Mouse (Mus musculus): Measurements from ENCODE around the gene Map2k3. TPM values are rescaled to one million over a fixed set of nuclear protein-coding genes. Genes with fewer than 3 reads are reported as not detected.

Map2k3 gene
- total and polyA plus RNA-seq, 3 experiments: 13.7 to 92.5 (median 35.5) TPM

DNA sequence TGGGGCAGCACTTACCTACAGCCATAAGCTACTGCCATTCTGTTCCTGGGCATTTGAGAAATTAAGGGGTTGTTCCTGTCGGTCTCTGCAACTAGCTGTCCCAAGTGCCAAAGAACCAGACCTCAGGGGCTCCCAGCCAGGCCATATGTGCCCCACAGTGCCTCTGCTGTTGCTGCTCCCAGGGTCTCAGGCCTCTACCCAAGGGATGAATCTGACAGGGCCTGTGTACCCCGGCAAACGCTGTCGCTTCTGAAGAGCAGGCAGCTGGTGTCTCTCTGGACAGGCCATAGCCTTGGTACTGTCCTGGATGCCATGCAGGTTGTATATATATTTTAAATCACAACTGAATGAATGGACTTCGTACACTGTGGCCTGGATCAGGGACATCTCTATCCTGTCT lies 20.1 kb downstream of the Map2k3 start:
- Histone ChIP-seq H3K9me3 (replicated peaks; ENCODE audit: low read length) (no peaks in the 10 kb centered on the region), H3K27me3 (replicated peaks) (no peaks in the 10 kb centered on the region), H3K79me2 (replicated peaks; ENCODE audit: control insufficient read depth, extremely low read depth, insufficient read depth, poor library complexity, severe bottlenecking) (no peaks in the 10 kb centered on the region), H3K4me3 (replicated peaks in 1 of 3; ENCODE audit: low read depth in 2 of 3, low read length in 2 of 3, poor library complexity in 1 of 3) (no peak overlapping the region), H3K4me2 (ENCODE audit: insufficient read depth, low read depth, poor library complexity, severe bottlenecking) (no peak overlapping the region), H3K36me3 (replicated peaks in 1 of 2; ENCODE audit: control insufficient read depth in 1 of 2, insufficient read depth in 1 of 2, low read length in 1 of 2) (peaks cover 56 to 84% of the 10 kb centered on the region in 2 experiments), H3K27ac (ENCODE audit: insufficient read depth, low read depth) (no peak overlapping the region), H3K9ac (ENCODE audit: insufficient read depth, low read depth) (no peak overlapping the region), H3K4me1 (ENCODE audit: control insufficient read depth in 1 of 2, insufficient read depth in 2 of 2) (peaks cover 0 to 3% of the 10 kb centered on the region in 2 experiments; a peak in 1 of 4 replicates)
- no peak for DNase-seq (ENCODE audit: extremely low read depth)
- in situ Hi-C loops (cut with MboI; ENCODE audit: low pct_ligation_motif_present, low pct_unique_long_range_greater_than_20kb, low sequenced_read_pairs): no loop called here
- no peak for TF ChIP-seq SMC3 (IDR thresholded peaks at IDR 0.05; ENCODE audit: low read depth, low read length)
- TF ChIP-seq GABPA (IDR thresholded peaks at IDR 0.05; ENCODE audit: insufficient replicate concordance, low read depth, low read length): no peak
- no peak for TF ChIP-seq MAZ (IDR thresholded peaks at IDR 0.05; ENCODE audit: low read depth, low read length)
- TF ChIP-seq SIN3A (IDR thresholded peaks at IDR 0.05; ENCODE audit: low read length): no peak
- no peak for TF ChIP-seq UBTF (IDR thresholded peaks at IDR 0.05; ENCODE audit: low read depth, low read length)
- TF ChIP-seq ZNF384 (IDR thresholded peaks at IDR 0.05; ENCODE audit: low read depth, low read length): no peak
- TF ChIP-seq MEF2A (IDR thresholded peaks at IDR 0.05; ENCODE audit: borderline replicate concordance, low read depth, low read length): no peak
- TF ChIP-seq E2F4 (IDR thresholded peaks at IDR 0.05; ENCODE audit: insufficient replicate concordance, low read depth, low read length): no peak
- no peak for TF ChIP-seq JUND (conservative IDR thresholded peaks at IDR 0.05; ENCODE audit: low read depth, low read length)
- TF ChIP-seq USF1 (IDR thresholded peaks at IDR 0.05; ENCODE audit: low read depth, low read length): no peak
- TF ChIP-seq ELF1 (IDR thresholded peaks at IDR 0.05; ENCODE audit: low read depth, low read length): no peak
- no peak for TF ChIP-seq BHLHE40 (IDR thresholded peaks at IDR 0.05; ENCODE audit: low read depth, low read length)
- TF ChIP-seq MYC (IDR thresholded peaks at IDR 0.05; ENCODE audit: low read depth, low read length): no peak
- TF ChIP-seq POLR2A (IDR thresholded peaks at IDR 0.05; ENCODE audit: low read depth, low read length): no peak
- no peak for TF ChIP-seq MXI1 (IDR thresholded peaks at IDR 0.05; ENCODE audit: low read depth, low read length)
- TF ChIP-seq IRF4 (IDR thresholded peaks at IDR 0.05; ENCODE audit: low read depth, low read length): no peak
- TF ChIP-seq KAT2A (IDR thresholded peaks at IDR 0.05; ENCODE audit: insufficient replicate concordance, low read length): no peak
- TF ChIP-seq ZC3H11A (IDR thresholded peaks at IDR 0.05; ENCODE audit: low read depth, low read length): no peak
- TF ChIP-seq PAX5 (IDR thresholded peaks at IDR 0.05; ENCODE audit: low read length): no peak
- TF ChIP-seq JUN (IDR thresholded peaks at IDR 0.05; ENCODE audit: insufficient read depth, low read depth, low read length): no peak
- dilution Hi-C loops (cut with MboI; ENCODE audit: extremely low pct_ligation_motif_present, extremely low pct_unique_long_range_greater_than_20kb, low sequenced_read_pairs): no loop called here

DNA sequence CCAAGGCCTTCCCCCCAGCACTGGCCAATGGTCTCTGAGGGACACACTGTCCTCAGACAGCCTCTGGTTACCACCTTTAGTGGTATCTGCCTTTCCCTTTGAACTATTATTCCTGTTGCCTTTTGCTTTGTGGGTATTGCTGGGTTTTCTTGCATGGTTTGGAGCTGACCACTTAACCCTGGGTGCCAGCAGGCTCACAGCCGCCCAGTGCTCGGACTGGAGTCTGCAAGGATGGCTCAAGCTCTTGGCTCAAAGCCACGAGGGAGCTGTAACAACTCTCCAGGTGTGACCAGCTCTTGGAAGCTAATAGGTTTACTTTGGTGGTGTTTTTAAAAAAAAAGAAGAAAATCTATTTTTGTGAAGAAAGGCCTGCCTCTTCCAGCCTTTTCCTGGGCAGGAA lies 20.5 kb downstream of the Map2k3 start:
- no peaks in the 10 kb centered on the region for H3K9me3 ChIP-seq (replicated peaks; ENCODE audit: low read length)
- no peak overlapping the region for H3K27ac ChIP-seq (ENCODE audit: insufficient read depth, low read depth)
- DNase-seq (ENCODE audit: extremely low read depth): no peak
- no peak overlapping the region for H3K4me3 ChIP-seq (replicated peaks in 1 of 3; ENCODE audit: low read depth in 2 of 3, low read length in 2 of 3, poor library complexity in 1 of 3)
- dilution Hi-C loops (cut with MboI; ENCODE audit: extremely low pct_ligation_motif_present, extremely low pct_unique_long_range_greater_than_20kb, low sequenced_read_pairs): no loop called here
- in situ Hi-C loops (cut with MboI; ENCODE audit: low pct_ligation_motif_present, low pct_unique_long_range_greater_than_20kb, low sequenced_read_pairs): no loop called here
- peaks cover 0 to 4% of the 10 kb centered on the region in 2 experiments; a peak in 1 of 4 replicates for H3K4me1 ChIP-seq (ENCODE audit: control insufficient read depth in 1 of 2, insufficient read depth in 2 of 2)
- H3K27me3 ChIP-seq (replicated peaks): no peaks in the 10 kb centered on the region
- no peaks in the 10 kb centered on the region for H3K79me2 ChIP-seq (replicated peaks; ENCODE audit: control insufficient read depth, extremely low read depth, insufficient read depth, poor library complexity, severe bottlenecking)
- H3K36me3 ChIP-seq (replicated peaks in 1 of 2; ENCODE audit: control insufficient read depth in 1 of 2, insufficient read depth in 1 of 2, low read length in 1 of 2): peaks cover 52 to 80% of the 10 kb centered on the region in 2 experiments
- no peak overlapping the region for H3K4me2 ChIP-seq (ENCODE audit: insufficient read depth, low read depth, poor library complexity, severe bottlenecking)
- TF ChIP-seq RCOR1 (conservative IDR thresholded peaks at IDR 0.05; ENCODE audit: low read depth, low read length): no peak
- TF ChIP-seq E2F4 (IDR thresholded peaks at IDR 0.05; ENCODE audit: insufficient replicate concordance, low read depth, low read length): no peak
- TF ChIP-seq MAZ (IDR thresholded peaks at IDR 0.05; ENCODE audit: low read depth, low read length): no peak
- no peak for TF ChIP-seq MAX (IDR thresholded peaks at IDR 0.05; ENCODE audit: low read length)
- no peak for TF ChIP-seq IRF4 (IDR thresholded peaks at IDR 0.05; ENCODE audit: low read depth, low read length)
- no peak for TF ChIP-seq TCF12 (IDR thresholded peaks at IDR 0.05; ENCODE audit: low read depth, low read length)
- no peak for TF ChIP-seq SIN3A (IDR thresholded peaks at IDR 0.05; ENCODE audit: low read length)
- no peak for TF ChIP-seq SMC3 (IDR thresholded peaks at IDR 0.05; ENCODE audit: low read depth, low read length)
- TF ChIP-seq TBP (conservative IDR thresholded peaks at IDR 0.05; ENCODE audit: low read depth, low read length): no peak
- TF ChIP-seq MEF2A (IDR thresholded peaks at IDR 0.05; ENCODE audit: borderline replicate concordance, low read depth, low read length): no peak
- TF ChIP-seq PAX5 (IDR thresholded peaks at IDR 0.05; ENCODE audit: low read length): no peak
- H3K9ac ChIP-seq (ENCODE audit: insufficient read depth, low read depth): no peak overlapping the region

All from CH12.LX (cell line).